20 mouse cellular contexts compared by ENCODE assay signal in the genomic region with DNA sequence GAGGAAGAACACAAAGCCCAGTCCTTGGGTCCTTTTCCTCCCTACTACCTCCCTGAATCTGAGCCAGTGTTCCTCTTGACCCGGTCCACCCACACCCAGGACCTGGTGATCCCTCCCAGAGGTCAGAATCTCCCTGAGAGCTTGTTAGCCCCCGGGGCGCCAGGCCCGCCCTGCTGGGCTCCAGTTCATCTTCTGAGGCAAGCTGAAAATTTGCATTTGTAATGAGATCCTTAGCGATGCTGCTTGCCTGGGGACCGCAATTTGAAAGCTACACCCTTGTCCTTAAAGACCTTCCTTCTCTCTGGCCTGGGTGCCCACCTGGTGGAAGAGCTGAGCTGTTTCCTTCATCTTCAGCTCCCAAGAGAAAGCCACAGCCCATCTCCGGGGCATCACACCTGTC. TPM values are rescaled to one million over a fixed set of nuclear protein-coding genes. Genes with fewer than 3 reads are reported as not detected.
A peak's percentile ranks its signal among the peaks of the same experiment; 100 is the strongest.
DNase-seq lines count a peak whose midpoint lies in the region; TF ChIP-seq lines count a peak whose summit lies in the region.
"Had no signal": no experiment of that assay in that cellular context is flagged by ENCODE, and none has a peak within 500 bp of the region (broad histone marks: within the 10 kb centered on the region; RNA-seq: fewer than 3 reads in every experiment).

No protein-coding gene starts in this region.

- peak; percentile 37 for DNase-seq in cerebellum, adult 9-10 months
- no peak for DNase-seq in cerebellum, postnatal 25 days
- DNase-seq in layer of hippocampus, adult 2 months (ENCODE audit: low spot score in 2 of 2): no peak
- no peak for DNase-seq in layer of hippocampus, adult 9-10 months (ENCODE audit: low spot score)
- DNase-seq in ES-E14 (ENCODE audit: low read depth, low spot score): no peak
- DNase-seq in kidney, postnatal 36 days: no peak
- no peak for DNase-seq in ovary, postnatal 36 days (ENCODE audit: low spot score)
- DNase-seq: adrenal gland, adult 2 months; adrenal gland, postnatal 14 days; cerebellum, adult 11-12 months; cerebellum, adult 8-10 months; cerebellum, postnatal 14 days; gastrocnemius, postnatal 14 days; heart, adult 11 months had no signal

- H3K4me1 ChIP-seq in ES-E14 (ENCODE audit: control insufficient read depth in 2 of 2, insufficient read depth in 2 of 2, low read length in 2 of 2, poor library complexity in 1 of 2): peaks cover 5 to 31% of the 10 kb centered on the region in 2 experiments
- peaks cover 28% of the 10 kb centered on the region for H3K4me1 ChIP-seq in bone marrow macrophage, adult 2 months (ENCODE audit: control insufficient read depth, insufficient read depth, low read length)
- H3K4me1 ChIP-seq: forebrain, embryonic 15.5 days had no signal

- in situ Hi-C loops in ES-E14 (cut with MboI; ENCODE audit: low sequenced_read_pairs in 2 of 2, unreplicated experiment in 2 of 2): no loop called here

- H3K4me3 ChIP-seq in layer of hippocampus, adult 2 months: no peak overlapping the region
- no peak overlapping the region for H3K4me3 ChIP-seq in ES-E14 (ENCODE audit: insufficient read depth in 1 of 2, low read depth in 1 of 2, low read length in 2 of 2, poor library complexity in 1 of 2, severe bottlenecking in 1 of 2)
- no peak overlapping the region for H3K4me3 ChIP-seq in bone marrow macrophage, adult 2 months (ENCODE audit: insufficient read depth, low read length)
- H3K4me3 ChIP-seq: forebrain, embryonic 15.5 days; hindbrain, embryonic 12.5 days; hindbrain, embryonic 15.5 days had no signal

- TF ChIP-seq CTCF in layer of hippocampus, adult 2 months (conservative IDR thresholded peaks at IDR 0.05): no peak
- no peak for TF ChIP-seq CTCF in bone marrow macrophage, adult 2 months (IDR thresholded peaks at IDR 0.05; ENCODE audit: low read depth, low read length)

- no peaks in the 10 kb centered on the region for H3K9me3 ChIP-seq in ES-E14 (ENCODE audit: control insufficient read depth, insufficient read depth, low read depth, low read length)
- H3K9me3 ChIP-seq: forebrain, embryonic 15.5 days; hindbrain, embryonic 12.5 days; hindbrain, embryonic 15.5 days had no signal

- peak overlapping the region; percentile 56; the same call in 1 of the 2 replicates for H3K27ac ChIP-seq in layer of hippocampus, adult 2 months
- H3K27ac ChIP-seq in ES-E14 (ENCODE audit: insufficient read depth, low read depth, low read length, poor library complexity, severe bottlenecking): peak overlapping the region; percentile 72; the same call in 1 of the 2 replicates
- H3K27ac ChIP-seq in bone marrow macrophage, adult 2 months (ENCODE audit: insufficient read depth, low read depth, low read length): 0 out of 2 replicates have a peak overlapping the region, but pooled peaks have one; percentile 2
- H3K27ac ChIP-seq: forebrain, embryonic 15.5 days; hindbrain, embryonic 12.5 days; hindbrain, embryonic 15.5 days had no signal

- TF ChIP-seq POLR2A in bone marrow macrophage, adult 2 months (IDR thresholded peaks at IDR 0.05; ENCODE audit: borderline replicate concordance, low read depth, low read length): no peak

- H3K9ac ChIP-seq in ES-E14 (ENCODE audit: insufficient read depth, low read depth, low read length, poor library complexity, severe bottlenecking): no peak overlapping the region
- H3K9ac ChIP-seq: forebrain, embryonic 15.5 days; hindbrain, embryonic 12.5 days; hindbrain, embryonic 15.5 days had no signal

- H3K36me3 ChIP-seq in ES-E14 (ENCODE audit: control insufficient read depth, insufficient read depth, low read length, poor library complexity, severe bottlenecking): peaks cover 4% of the 10 kb centered on the region; the same call in 1 of the 2 replicates
- H3K36me3 ChIP-seq: hindbrain, embryonic 15.5 days had no signal

TF ChIP-seq in ES-E14, 5 proteins besides CTCF, POLR2A, EP300 and RAD21:
- TF ChIP-seq MAFK (IDR thresholded peaks at IDR 0.05; ENCODE audit: insufficient read depth, low read depth, low read length) (no peak), ZNF384 (IDR thresholded peaks at IDR 0.05; ENCODE audit: low read depth, low read length) (no peak), HCFC1 (IDR thresholded peaks at IDR 0.05; ENCODE audit: borderline replicate concordance, insufficient read depth, low read length) (no peak), CHD2 (IDR thresholded peaks at IDR 0.05; ENCODE audit: low read depth, low read length) (no peak), ZC3H11A (IDR thresholded peaks at IDR 0.05; ENCODE audit: borderline replicate concordance, low read depth, low read length) (no peak)
TF ChIP-seq in ES-E14: peak in this region for 0.

RNA-seq across cellular contexts. Expression of gene Ttyh2, which starts 17.4 kb away (rescaled TPM):
- total RNA-seq in layer of hippocampus, adult 2 months (2021): 10 to 100 TPM; 24.4 to 27.8 TPM
- total RNA-seq in ES-E14 (2012; rRNA removed): 16.7 and 40.0 TPM in 2 replicates
- 29.6 and 37.5 TPM in 2 replicates for polyA plus RNA-seq in bone marrow macrophage, adult 2 months (2012; ENCODE audit: insufficient read depth, insufficient read length, missing spikeins)

RNA-seq across cellular contexts. Expression of gene Rpl38, which starts 24.3 kb away (rescaled TPM):
- 100 to 1,000 TPM; 905 to 943 TPM for total RNA-seq in layer of hippocampus, adult 2 months (2021)
- 2,560 and 3,102 TPM in 2 replicates for total RNA-seq in ES-E14 (2012; rRNA removed)
- 1,601 and 1,765 TPM in 2 replicates for polyA plus RNA-seq in bone marrow macrophage, adult 2 months (2012; ENCODE audit: insufficient read depth, insufficient read length, missing spikeins)

RNA-seq across cellular contexts. Expression of gene Dnaic2, which starts 34.6 kb away (rescaled TPM):
- total RNA-seq in layer of hippocampus, adult 2 months (2021): 1 to 10 TPM; 1.4 to 1.5 TPM
- 0.71 and 2.6 TPM in 2 replicates for total RNA-seq in ES-E14 (2012; rRNA removed)
- polyA plus RNA-seq in bone marrow macrophage, adult 2 months (2012; ENCODE audit: insufficient read depth, insufficient read length, missing spikeins): not detected in 2 replicates
- total RNA-seq: common myeloid progenitor, adult 5-6 weeks; hematopoietic stem cell, adult 5-6 weeks had no signal

Comparison
In these comparisons a context has a peak if more than half of its experiments do, and no peak if none do; other contexts are left out.
1. H3K27ac ChIP-seq: peak in every context shown above with its lines; median percentile 72 in ES-E14; 56 in layer of hippocampus, adult 2 months; 2 in bone marrow macrophage, adult 2 months.